Mouse (Mus musculus) thymus, adult 18-20 months (tissue): ENCODE measurements at regions not wholly inside any gene's neighbourhood (a gene's known extent, or its start where the extent isn't known, plus 50 kb on each side); places are given as distances from the start of the nearest gene placed in this dataset.

Experiments used
- DNase-seq, 2 experiments: peaks; one replicate each; pipeline ENCODE4 v3.0.0; 2022; ENCODE audit warnings: mixed read lengths in 2 of 2

DNA sequence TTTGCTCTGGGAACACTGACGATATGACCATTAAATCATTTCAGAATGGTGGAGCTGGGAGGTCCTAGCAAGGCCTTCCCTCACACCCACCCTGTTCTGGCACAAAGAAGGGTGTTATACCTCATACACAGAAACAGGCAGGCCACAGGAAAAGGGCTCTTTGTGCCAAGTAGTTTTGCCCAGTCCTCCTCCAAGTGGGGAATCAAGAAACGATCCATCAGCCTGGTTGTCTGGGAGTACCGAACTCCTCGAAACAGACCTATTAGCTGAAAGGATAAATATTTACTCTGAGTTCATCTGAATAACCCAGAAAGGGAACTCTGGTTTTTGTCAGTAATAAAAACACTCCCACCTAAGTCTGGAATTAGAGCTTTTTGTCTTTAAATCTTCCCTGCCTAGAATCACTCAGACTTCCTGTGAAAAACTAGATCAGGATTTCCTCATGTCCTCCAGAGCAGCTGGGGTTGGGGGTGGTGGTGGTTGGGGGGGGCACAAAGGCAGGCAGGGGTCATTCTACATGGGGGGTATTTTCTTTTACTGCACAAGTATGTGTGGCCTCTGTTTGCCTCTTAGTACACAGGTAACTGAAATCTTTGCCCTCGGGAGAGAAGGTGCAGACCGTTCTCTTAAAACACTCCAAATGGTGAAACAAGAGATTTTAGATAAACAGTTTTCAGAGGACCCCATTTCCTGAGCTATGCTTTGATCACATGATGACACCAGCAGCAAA, 681.3 kb downstream of the Gsdmc2 start:
- DNase-seq: no peak

DNA sequence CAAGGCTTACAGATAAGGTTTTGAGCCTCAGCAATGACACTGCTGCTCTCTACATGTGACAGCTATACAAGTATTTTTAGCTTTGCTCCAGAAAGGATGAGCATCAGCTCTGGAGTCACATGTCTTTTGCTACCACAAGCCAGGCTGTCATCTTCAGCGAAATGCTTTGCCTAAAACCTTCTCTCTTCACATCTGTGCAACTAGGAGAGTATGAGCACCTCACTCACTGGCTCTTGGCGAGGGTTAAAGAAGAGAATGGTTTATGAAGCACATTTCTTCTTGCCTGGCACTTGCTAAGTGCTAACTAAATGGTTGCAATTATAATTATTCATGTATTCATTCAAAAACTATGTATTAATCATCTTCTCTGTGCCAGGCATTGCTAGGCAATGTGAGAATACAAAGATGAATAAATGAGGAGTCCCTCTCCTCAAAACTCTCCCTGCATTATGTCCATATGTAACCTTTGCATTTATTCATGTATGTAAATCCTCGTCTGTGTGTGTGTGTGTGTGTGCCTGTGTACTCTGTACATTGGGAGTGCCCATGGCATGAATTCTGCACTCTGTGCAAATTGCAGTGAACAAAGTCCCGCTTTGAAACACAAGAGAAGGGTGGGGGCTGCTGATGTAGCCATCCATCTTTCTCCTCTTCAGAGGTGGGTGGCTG, 682.0 kb downstream of the Gsdmc2 start:
- no peak for DNase-seq

DNA sequence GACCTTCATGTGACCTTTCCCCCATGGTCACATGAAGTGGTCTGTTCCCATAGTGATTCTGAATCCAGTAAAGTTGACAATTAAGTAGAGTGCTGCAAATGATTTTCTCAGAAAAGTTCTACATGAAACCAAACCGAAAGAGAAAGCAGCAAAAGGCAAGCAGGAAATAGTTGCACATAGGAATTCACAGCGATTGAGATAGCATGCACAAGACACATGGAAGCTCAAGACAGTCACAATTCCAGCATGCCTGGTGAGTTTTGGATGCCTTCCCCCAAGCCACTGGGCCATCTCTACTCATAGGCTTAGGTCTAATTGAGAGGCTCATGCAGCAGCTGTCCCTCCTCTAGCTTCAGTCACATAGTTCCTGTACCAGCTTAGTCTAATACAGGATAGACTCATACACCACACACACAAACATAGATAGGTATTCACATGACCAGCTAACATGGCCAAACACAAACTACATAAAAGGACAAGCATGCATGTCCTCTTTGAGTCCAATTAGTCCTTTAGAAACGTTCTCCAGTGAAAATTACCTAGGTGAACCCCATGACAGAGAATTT, 721.8 kb downstream of the Gsdmc2 start:
- DNase-seq: no peak

DNA sequence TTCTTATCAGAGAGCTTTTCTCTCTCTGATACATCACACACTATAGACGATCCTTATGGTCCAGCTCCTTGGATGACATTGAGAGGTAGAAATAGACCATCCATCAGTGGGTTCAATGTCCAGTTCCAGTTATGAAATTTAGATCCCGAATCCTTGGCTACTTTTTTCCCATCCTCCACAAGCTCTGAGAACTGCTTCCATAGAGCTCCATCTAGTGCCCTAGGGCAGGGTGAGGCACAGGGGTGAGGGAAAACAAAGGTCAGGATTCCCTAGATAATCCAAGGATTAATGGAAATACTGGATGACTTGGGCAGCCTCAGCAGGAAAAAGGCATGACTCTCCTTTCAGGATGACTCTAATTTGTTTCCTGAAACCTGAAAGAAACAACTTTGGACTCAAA, 732.1 kb downstream of the Gsdmc2 start:
- no peak for DNase-seq

DNA sequence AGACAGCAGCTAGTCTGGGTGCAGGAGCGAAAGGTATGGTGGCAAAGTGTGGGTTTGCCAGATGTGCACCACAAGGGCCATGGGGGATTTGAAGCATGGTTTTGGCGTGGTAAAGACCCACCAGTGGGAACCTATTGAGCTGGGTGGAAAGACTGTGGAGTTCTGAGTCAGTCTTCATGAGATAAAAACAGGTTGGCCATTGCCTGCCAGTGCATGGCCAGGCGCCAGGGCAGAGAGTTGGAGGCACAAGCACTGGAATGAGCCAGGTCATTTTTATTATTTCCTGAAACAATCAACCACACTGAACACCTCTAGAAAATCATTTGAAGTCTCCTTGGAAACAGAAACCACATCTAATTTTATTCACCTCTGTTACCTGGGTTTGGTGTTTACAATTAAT, 744.9 kb downstream of the Gsdmc2 start:
- DNase-seq: no peak

DNA sequence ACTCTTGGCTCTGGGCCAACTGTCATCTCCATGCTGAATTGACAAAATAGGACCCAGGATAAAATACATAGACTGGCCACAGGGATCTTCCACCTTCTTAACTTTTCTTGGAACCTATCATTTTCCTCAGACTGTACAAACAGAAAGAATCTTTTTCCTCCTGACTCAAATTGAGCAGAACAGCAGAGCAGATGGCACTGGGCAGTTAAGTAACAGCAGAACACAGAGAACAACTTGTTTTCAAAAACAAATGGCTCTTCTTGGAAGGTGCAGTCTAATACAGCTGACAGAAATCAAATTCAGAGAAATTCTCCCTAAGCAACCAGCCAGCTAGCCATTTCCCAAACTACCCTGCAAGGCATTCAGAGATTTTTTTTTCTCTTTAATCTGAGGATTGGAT, 763.0 kb downstream of the Gsdmc2 start:
- no peak for DNase-seq

DNA sequence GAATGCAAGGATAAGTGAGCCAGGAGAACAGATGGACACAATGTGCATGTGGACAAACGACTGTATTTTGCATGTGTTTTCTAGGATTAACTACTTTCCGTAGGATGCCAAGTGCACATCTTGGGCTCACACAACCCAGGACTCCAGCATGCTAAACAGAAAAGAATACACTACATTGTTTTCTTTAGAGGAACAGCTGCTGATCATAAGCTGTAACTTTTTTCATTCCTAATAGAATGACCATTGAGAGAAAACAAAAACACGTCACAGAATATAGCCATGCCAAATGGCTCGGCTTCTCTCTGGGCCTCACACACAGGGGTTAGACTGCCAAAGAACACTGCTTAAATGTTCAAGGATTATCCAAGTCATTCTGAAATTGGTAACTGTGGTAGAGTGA, 765.2 kb downstream of the Gsdmc2 start:
- DNase-seq: no peak

DNA sequence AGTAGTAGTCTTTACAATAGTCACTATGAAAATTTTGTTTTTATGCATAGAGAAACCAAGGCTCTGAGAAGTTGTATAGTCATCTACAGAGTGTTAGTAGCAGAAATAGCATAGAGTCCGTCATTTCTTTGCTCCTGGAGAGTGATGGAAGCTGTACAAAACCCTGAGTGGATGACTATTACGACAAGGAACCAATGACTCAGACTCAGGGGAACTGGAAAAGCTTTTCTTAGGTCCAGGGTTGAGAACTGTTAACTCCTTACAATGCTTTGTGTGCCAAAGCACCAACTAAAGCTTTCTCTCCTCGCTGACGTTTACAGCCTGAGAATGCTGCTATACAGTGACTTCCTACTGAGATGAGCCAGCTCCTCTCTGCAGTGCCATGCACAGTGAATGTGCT, 773.1 kb downstream of the Gsdmc2 start:
- no peak for DNase-seq

DNA sequence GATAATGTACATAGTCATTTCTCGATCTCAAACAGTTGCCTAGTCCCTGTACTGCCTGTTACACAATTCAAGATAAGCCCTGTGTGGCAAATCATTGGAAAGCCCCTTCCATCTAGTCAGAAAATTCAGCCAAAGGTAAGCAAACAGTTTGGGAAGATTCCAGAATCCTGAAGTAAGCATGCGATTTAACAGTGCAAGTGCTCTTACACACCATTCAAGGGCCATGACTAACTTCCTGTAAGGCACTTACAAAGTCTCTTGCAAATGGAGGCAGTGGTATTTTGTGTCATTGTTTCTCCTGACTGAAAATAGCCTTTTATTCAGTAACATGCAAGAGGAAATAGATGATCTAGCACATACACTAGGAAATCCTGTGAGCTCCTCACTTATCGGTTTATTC, 777.9 kb downstream of the Gsdmc2 start:
- no peak for DNase-seq

DNA sequence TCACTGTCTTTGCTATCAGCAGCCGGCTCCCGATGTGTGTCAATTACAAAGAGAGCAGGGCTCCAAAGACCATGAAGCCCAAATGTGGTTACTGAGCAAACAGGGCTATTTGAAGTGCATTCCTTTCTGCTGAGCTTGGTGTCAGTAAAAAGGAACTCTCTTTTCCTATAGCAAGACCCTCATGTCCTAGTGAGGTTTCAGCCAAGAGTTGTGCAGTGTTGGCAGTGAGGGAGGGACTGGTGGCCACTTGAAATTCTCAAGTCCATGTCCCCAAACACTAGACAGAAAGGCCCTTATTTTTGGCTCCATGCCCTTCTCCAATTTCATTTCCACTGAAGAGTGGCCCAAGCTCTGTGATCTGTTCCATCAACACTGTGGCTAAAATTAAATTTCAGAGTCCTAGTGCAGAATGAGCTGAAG, 778.9 kb downstream of the Gsdmc2 start:
- no peak for DNase-seq

DNA sequence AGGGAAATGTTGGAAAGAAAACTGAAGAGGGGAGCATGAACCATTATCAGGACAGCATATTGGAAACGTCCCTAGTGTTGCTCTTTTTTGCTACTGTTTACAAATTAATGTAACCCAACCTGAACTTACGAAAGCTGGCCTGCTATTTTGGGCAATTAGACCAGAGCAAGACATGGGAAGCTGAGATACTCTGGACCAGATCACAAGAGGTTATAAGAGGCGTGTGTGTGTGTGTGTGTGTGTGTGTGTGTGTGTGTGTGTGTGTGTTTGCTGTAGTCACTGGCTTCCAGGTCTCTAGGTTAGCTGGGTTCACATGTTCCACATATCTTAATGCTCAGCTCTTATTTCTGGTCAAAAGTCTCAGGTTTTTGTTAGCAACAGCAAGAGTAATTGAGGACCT, 783.1 kb downstream of the Gsdmc2 start:
- DNase-seq: no peak

DNA sequence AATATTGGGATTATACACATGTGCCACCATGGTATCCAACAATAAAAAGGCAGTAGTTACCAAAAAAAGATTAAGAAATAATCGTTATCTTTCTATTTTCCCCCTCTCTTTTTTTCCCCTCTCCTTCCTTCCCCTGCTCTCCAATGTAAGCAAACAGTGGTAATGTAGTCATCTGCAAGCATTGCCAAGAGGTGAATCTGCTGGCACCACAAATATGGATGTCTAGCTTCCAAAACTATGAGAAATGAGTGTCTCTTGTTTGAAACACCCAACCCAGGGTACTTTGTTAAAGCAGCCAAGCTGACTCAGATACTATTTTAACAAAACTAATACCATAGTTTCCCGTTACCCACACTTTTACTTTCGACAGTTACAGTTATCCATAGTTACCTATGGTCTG, 784.2 kb downstream of the Gsdmc2 start:
- DNase-seq: no peak

DNA sequence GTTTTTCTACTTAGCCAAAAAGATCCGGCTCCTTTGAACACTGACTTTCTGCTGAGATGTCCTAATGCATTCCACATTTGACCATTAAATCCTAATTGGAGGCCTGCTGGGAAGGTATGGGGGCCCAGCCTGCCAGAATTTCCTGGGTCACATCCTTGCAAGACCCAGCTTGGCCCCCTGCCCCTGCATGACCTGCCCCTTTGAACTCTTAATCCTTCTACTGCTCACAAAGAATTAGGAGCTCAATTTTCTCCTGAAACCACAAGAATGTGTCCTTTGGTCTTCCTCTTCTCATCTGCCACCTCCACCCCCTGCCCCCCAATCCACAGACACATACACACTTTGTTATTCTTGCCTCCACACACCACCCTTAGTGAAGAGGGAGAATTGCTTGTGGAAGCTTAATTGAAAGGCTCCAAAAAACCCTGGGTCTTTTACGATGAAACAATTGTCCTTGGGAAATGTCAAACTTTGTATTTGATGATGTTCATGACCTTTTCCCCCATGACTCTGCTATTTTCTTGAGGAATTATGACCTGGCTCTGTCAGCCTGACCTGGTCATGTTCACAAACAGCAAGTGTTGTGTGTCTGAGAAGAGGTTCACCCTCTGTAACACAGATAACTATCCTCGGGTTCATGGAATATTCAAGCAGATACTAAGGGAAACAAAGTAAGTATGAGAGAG, 792.3 kb downstream of the Gsdmc2 start:
- DNase-seq: no peak

DNA sequence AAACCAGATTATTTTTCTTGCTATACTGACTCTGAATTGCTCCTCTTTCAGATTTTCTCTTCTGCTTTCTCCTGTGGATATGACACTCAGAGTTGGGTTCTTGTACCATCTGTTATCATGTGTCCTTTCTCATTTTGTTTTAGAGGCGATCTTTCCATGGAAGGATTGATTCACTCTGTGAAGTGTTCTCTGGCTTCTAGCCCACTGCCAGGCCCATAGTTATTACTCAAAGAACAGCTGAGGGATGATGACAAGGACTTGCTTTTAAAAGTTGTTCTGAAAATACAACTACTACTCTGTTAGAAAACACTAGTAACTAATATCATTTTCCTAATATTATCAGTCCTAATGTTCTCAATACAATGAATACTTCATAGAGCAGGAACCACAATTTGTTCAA, 794.9 kb downstream of the Gsdmc2 start:
- DNase-seq: no peak

DNA sequence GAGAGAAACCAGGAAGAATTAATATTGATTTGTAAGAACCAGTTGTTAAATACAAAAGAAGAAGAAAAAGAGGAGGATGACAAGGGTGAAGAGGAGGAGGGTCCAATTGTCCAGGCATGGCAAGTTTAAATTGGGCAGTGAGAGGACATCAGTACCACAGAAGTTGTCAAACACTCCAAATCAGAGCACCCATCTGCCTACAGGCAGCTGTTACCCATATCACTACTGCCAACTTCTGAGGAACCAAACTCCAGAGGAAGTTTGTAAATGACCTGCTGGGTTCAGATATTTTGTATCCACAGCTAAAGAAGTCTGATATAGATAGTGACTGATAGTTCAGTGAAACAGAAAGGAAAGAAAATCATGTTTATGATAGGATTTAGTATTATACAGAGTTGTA, 802.6 kb downstream of the Gsdmc2 start:
- DNase-seq: no peak

DNA sequence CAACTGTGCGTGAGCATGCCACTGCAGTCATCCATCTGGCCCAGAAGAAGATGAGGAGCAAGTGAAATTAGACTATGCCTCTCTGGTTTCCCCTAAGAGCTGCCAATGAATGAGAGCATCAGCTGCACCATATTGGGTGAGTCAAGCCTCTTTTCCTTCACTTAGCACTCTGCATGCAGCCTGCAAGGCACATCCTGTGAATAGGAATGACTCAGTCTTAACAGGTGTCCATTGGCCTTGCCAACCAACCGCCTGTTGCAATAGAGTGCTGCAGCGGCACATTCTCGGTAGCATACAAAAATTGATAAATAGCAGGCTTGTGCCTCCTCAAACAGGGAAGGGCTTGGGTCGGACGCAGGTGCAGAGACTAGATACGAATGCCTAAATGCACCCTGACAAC, 808.7 kb downstream of the Gsdmc2 start:
- no peak for DNase-seq

DNA sequence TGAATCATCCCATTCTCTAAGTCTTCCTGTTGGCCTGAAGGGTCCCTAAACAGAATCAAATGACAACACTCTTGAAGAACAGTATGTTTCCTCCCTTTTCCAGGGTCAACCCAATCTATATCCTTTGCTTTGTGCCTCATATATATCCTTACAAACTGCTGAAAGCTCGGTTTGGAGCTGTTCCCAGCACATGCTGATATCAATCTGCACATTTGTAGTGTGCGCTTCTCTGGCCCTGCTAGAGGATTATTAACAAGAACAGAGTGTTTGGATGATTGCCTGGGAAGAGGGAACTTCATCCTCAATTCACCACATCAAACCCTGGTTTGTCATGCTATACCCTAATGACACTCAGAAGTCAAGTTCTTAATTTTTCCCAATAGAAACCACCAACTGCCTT, 824.2 kb downstream of the Gsdmc2 start:
- no peak for DNase-seq

DNA sequence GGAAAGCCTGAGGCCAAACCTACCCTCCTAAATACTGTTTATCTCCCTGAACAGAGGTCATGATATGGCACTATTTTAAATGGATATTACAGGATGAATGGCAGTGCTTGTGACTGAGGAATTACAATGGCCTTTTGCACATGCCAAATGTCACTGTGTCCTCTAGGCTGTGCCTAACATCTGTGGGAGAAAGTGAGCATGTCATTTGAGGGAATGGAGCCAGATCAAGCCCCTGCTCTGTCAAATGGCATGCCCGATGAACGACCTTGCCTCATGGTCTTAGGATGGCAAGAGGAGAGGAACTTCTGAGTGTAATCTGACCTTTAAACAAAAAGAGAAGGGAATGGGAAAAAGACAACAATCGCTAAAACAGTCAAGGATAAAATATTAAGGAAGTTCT, 827.0 kb downstream of the Gsdmc2 start:
- no peak for DNase-seq

DNA sequence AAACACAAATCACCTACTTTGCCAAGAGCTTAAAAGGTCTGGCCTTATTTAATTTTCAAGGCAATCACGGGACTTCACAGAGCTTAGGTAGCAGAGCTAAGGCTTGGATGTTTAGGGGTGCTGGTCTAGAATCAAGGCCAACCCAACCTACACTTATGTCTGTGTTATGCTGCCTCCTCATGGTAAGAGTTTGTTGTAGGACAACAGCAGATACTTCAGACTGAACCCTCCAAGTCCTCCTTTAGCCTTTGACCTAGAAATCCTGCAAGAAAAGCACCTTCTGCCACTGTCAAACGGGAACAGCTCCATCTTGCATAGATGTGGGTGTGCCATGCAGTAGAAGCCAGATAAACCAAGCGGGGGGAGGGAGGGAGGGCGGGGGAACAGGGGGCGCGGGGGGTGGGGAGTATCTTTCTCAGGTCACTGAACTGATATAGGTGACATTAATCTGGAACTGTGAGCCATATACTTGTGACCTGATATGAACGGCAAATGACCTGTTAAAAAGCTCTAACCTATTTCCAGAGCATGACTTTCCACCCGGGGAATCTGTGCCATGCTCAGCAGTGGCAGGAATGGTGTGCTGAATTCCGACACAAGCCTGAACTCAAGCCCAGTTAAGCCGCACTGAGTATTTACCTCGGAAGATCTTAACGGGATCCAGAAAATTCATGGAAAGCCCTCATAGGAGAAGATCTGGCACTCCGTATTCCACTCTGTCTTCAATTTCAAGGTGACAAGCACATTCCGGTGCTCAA, 838.3 kb downstream of the Gsdmc2 start:
- no peak for DNase-seq

DNA sequence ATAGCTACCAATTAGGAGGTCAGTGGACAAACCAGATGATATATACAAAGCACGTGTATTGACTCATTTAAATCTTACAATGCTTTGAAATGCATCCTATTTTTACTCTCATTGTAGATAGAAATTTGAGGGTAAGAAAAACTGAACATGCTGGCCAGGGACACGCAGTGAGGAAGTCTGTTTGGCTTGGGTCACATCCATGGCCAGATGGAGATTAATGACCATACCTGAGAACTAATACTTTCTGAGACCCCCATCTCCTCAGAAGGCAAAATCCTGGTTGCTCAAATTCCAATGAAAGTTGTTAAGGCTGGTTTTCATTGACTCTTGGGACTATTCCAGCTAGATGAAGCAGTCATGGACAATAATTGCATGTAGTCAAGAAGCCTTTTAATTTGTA, 850.3 kb downstream of the Gsdmc2 start:
- no peak for DNase-seq

DNA sequence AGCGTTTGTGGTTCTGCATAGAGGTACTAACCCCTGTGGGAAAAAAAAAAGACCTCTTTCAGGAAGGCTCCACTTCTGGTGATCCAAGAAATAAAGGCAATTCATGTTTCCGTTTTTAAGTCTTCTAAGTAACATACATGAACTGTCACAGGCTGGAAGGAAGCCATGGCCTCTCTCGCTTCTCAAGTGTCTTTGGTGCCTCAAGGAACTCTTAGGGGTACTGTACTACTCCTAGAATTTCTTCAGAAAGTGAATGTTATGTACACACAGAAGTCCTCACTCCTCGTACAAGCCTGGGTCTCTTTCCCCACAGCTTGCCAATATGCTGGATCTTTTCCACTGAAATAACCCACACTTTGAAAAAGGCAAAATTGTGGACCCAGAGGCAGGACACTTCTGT, 858.1 kb downstream of the Gsdmc2 start:
- no peak for DNase-seq

DNA sequence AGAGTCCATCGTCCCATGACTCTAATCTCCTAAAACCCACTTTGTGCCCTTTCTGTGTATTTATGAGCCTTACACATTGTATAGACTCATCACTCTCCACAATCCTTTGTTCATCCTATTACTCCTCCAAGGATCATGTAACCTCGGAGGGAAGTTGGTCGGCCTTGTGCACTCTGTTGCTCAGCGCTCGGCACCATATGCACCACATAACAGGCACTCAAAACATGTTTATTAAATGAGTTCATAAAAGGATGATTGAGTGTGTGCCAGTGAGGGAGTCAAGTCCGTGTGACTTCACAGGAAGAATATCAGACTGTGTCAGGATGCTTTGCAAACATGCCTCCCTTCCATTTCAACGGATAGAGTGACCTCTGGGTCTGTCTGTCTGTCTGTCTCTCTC, 858.8 kb downstream of the Gsdmc2 start:
- DNase-seq: no peak

DNA sequence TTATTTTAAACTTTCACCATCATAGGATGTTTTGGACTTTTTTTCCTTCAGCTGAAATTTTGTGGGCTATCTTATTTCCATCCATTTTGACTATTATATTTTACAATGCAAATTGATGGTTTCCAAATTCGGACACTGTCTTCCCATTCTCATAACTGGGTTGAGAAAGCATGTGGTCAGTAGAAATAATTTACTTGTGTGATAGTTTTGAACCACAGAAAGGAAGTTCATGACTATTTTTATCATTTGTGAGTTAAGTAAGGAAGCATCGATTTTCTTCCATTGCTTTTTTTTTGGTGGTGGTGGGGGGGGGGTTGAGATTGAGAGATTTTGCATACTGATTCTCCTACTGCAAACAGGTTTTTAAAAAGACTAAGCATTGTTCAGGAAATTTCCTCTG, 874.4 kb downstream of the Gsdmc2 start:
- no peak for DNase-seq
